Mouse (Mus musculus) neural tube, embryonic 12.5 days (tissue): ENCODE data around the gene Tmem268. TPM values are rescaled to one million over a fixed set of nuclear protein-coding genes. Genes with fewer than 3 reads are reported as not detected.
A peak's percentile ranks its signal among the peaks of the same experiment; 100 is the strongest.

Source experiments
- ATAC-seq: fragments of 200-750 bp; cut with Nextera tagmentation; 2 replicates; pipeline ENCODE4 v1.8.0; 2017; ENCODE audit warnings: low read depth, mild to moderate bottlenecking, moderate TSS enrichment, moderate library complexity; ENCODE audit not compliant: low FRiP score
- H3K27ac ChIP-seq: fragments of 300-500 bp; sonication (generic); 2 replicates; pipeline ENCODE4 v1.5.1; 2016
- H3K27me3 ChIP-seq: fragments of 300-500 bp; sonication (generic); replicated peaks from 2 replicates; pipeline ENCODE4 v1.6.1; 2016; ENCODE audit warnings: mild to moderate bottlenecking
- H3K36me3 ChIP-seq: fragments of 300-500 bp; sonication (generic); 2 replicates; pipeline ENCODE4 v1.6.1; 2016; ENCODE audit warnings: mild to moderate bottlenecking
- H3K4me1 ChIP-seq: fragments of 300-500 bp; sonication (generic); 2 replicates; pipeline ENCODE4 v1.6.1; 2016
- H3K4me2 ChIP-seq: fragments of 300-500 bp; sonication (generic); replicated peaks from 2 replicates; pipeline ENCODE4 v1.6.1; 2016; ENCODE audit warnings: mild to moderate bottlenecking
- H3K4me3 ChIP-seq: fragments of 300-500 bp; sonication (generic); 2 replicates; pipeline ENCODE4 v1.5.1; 2016
- H3K9ac ChIP-seq: fragments of 300-500 bp; sonication (generic); 2 replicates; pipeline ENCODE4 v1.6.1; 2016; ENCODE audit warnings: mild to moderate bottlenecking
- H3K9me3 ChIP-seq: fragments of 300-500 bp; sonication (generic); 2 replicates; pipeline ENCODE4 v1.6.1; 2016; ENCODE audit warnings: mild to moderate bottlenecking
- WGBS: fragments of 180-500 bp; shearing (Covaris S2); methylation state at CpG from one replicate; pipeline ENCODE4 v1.1.7; 2016; 5-methylcytosine and 5-hydroxymethylcytosine counted together
- polyA plus RNA-seq: library from polyadenylated mRNA; unstranded; fragments of >200 nt; fragmentation: Nextera tagmentation; extraction: Ambion mirVana; gene quantifications from 2 replicates; pipeline ENCODE4 v1.2.1, GENCODE M21; 2016

Gene Tmem268
- 3.8 and 4.2 TPM in 2 replicates for polyA plus RNA-seq

GRCm38 (mm10) chr4:63558407-63559081, at the start of gene Tmem268:
Tmem268 (plus strand) TSS chr4:63558781.
- H3K36me3 ChIP-seq: peaks cover 3% of the 10 kb centered on the region; the same call in 1 of the 2 replicates
- peaks cover 20% of the 10 kb centered on the region for H3K4me1 ChIP-seq
- peak; percentile 80 for ATAC-seq
- peak within 1 kb of the TSS; percentile 71 for H3K4me3 ChIP-seq
- H3K9me3 ChIP-seq: no peaks in the 10 kb centered on the region
- H3K27me3 ChIP-seq: peaks cover 5% of the 10 kb centered on the region; the same call in 1 of the 2 replicates
- peak within 1 kb of the TSS; percentile 75 for H3K9ac ChIP-seq
- no peak within 1 kb of the TSS for H3K27ac ChIP-seq
- WGBS: under 1% methylated on average over 79 of the region's 81 CpGs
- peak within 1 kb of the TSS; percentile 86 for H3K4me2 ChIP-seq

DNA sequence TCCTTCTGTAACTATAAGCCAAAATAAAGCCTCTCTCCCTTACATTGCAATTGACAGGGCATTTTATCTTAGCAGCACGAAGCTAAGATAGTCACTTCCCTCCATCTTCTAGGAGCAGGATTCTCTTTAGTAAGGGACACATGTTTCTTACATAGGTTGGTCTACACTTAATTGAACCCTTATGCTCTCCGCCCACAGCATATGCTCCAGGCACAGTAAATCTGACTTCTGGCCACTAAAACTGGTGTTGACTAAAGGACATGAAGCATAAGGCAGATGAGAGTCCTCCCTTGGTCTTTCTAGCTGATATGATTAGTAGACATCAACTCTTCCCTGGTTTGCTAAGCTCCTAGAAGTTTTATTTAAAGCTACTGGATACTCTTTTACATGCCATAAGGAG, 45.7 kb upstream of the Tmem268 start:
- H3K4me1 ChIP-seq: no peaks in the 10 kb centered on the region
- WGBS: 83% methylated on average over 2 of the region's 2 CpGs
- no peak overlapping the region for H3K9ac ChIP-seq
- H3K36me3 ChIP-seq: no peaks in the 10 kb centered on the region
- no peak overlapping the region for H3K27ac ChIP-seq
- no peak overlapping the region for H3K4me2 ChIP-seq
- ATAC-seq: no peak
- no peak overlapping the region for H3K4me3 ChIP-seq
- H3K9me3 ChIP-seq: no peaks in the 10 kb centered on the region
- H3K27me3 ChIP-seq: no peaks in the 10 kb centered on the region

DNA sequence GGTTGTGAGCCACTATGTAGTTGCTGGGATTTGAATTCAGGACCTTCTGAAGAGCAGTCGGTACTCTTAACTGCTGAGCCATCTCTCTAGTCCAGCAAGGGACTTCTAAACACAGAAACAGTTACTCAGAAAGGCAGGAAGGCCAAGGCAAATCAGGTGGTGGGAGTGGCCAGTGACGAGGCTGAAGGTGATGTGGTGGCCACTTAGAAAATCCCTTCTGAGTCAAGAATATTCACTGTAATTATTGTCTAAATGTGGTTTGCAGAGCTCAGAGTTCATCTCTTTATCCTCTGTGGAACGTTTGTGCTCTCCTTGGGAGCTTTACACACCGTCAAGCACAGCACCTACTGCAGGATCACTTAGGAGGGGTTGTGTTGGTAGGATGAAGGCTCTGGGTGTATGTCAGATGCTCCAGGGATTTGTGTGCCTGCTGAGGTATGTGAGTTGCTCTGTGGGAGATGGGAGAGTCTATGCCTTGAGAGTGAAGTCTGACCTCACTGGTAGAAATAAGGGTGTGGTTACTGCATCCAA, 44.1 kb upstream of the Tmem268 start:
- Histone ChIP-seq H3K4me1 (no peaks in the 10 kb centered on the region), H3K27me3 (no peaks in the 10 kb centered on the region), H3K4me2 (no peak overlapping the region), H3K9ac (no peak overlapping the region), H3K4me3 (no peak overlapping the region), H3K27ac (no peak overlapping the region), H3K36me3 (no peaks in the 10 kb centered on the region), H3K9me3 (no peaks in the 10 kb centered on the region)
- ATAC-seq: no peak
- WGBS: 70% methylated on average over 4 of the region's 4 CpGs

GRCm38 (mm10) chr4:63515021-63515420, 43.6 kb upstream of the Tmem268 start:
- no peak overlapping the region for H3K4me3 ChIP-seq
- H3K36me3 ChIP-seq: no peaks in the 10 kb centered on the region
- no peak for ATAC-seq
- no peaks in the 10 kb centered on the region for H3K9me3 ChIP-seq
- no peaks in the 10 kb centered on the region for H3K4me1 ChIP-seq
- H3K4me2 ChIP-seq: no peak overlapping the region
- no peak overlapping the region for H3K9ac ChIP-seq
- H3K27me3 ChIP-seq: no peaks in the 10 kb centered on the region
- H3K27ac ChIP-seq: no peak overlapping the region
- 85% methylated on average over 5 of the region's 5 CpGs for WGBS

DNA sequence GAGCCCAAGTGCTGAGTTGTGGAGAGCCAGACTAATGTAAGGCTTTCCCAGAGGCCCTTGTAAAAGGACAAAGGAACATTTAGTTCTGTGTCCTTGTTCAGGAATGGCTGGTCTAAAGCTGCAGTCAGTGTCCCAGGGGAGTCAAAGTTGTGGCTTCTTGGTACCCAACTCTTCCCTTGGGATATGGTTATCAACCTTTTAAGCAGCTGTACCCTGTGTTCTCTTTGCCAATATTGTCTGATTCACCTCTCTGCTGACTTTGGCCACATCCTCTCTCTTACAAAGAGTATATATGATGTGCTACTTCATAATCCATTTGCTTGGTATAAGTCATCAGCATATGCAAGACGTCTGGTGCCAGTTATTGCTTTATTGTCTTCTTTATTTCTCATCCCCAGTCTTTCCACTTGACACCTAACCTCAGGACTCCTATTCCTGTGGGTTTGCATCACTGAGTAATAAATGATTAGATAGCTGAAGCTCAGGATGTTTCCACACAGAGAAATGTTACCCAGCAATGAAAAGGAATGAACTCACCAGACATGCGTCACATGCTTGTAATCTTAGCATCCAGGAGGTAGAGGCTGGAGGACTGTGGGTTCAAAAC, 36.7 kb upstream of the Tmem268 start:
- Histone ChIP-seq H3K9ac (no peak overlapping the region), H3K4me1 (no peaks in the 10 kb centered on the region), H3K27ac (no peak overlapping the region), H3K4me3 (no peak overlapping the region), H3K27me3 (no peaks in the 10 kb centered on the region), H3K36me3 (no peaks in the 10 kb centered on the region), H3K9me3 (no peaks in the 10 kb centered on the region), H3K4me2 (no peak overlapping the region)
- 77% methylated on average over 2 of the region's 2 CpGs for WGBS
- ATAC-seq: no peak

- Histone ChIP-seq H3K27me3 (no peaks in the 10 kb centered on the region), H3K4me3 (no peak overlapping the region), H3K9ac (no peak overlapping the region), H3K4me2 (no peak overlapping the region), H3K9me3 (no peaks in the 10 kb centered on the region), H3K27ac (no peak overlapping the region), H3K36me3 (no peaks in the 10 kb centered on the region), H3K4me1 (no peaks in the 10 kb centered on the region)
- ATAC-seq: no peak
- WGBS: 82% methylated on average over 8 of the region's 8 CpGs
Measured at GRCm38 (mm10) chr4:63525514-63525913, 33.1 kb upstream of the Tmem268 start.

GRCm38 (mm10) chr4:63528946-63529345, 29.6 kb upstream of the Tmem268 start:
- no peak for ATAC-seq
- no peaks in the 10 kb centered on the region for H3K9me3 ChIP-seq
- no peaks in the 10 kb centered on the region for H3K27me3 ChIP-seq
- H3K4me1 ChIP-seq: no peaks in the 10 kb centered on the region
- H3K9ac ChIP-seq: no peak overlapping the region
- WGBS: 74% methylated on average over 6 of the region's 6 CpGs
- H3K36me3 ChIP-seq: no peaks in the 10 kb centered on the region
- H3K27ac ChIP-seq: no peak overlapping the region
- no peak overlapping the region for H3K4me2 ChIP-seq
- H3K4me3 ChIP-seq: no peak overlapping the region

DNA sequence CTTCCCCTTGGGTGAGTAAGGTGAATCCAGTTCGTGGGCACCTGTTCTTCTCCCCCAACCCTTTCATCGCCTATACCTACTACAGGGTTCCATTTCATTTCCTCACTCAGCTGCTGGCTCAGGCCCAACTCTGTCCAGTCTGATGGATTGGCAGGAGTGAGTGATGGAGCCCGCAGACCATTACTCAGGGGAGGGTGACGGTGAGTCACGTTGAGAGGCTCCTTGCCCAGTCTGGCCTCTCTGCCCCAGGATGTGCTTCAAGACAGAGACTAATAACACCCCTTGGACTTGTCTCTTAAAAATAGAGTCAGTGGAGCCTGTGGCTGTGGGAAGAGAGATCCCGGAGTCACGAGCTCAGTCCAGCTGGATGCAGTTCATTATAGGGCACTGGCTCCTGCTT, 28.2 kb upstream of the Tmem268 start:
- 80% methylated on average over 7 of the region's 7 CpGs for WGBS
- Histone ChIP-seq H3K4me2 (no peak overlapping the region), H3K27me3 (no peaks in the 10 kb centered on the region), H3K27ac (no peak overlapping the region), H3K36me3 (no peaks in the 10 kb centered on the region), H3K4me1 (no peaks in the 10 kb centered on the region), H3K4me3 (no peak overlapping the region), H3K9me3 (no peaks in the 10 kb centered on the region), H3K9ac (no peak overlapping the region)
- ATAC-seq: no peak

GRCm38 (mm10) chr4:63537602-63538001, 21.0 kb upstream of the Tmem268 start:
- WGBS: 81% methylated on average over 4 of the region's 4 CpGs

DNA sequence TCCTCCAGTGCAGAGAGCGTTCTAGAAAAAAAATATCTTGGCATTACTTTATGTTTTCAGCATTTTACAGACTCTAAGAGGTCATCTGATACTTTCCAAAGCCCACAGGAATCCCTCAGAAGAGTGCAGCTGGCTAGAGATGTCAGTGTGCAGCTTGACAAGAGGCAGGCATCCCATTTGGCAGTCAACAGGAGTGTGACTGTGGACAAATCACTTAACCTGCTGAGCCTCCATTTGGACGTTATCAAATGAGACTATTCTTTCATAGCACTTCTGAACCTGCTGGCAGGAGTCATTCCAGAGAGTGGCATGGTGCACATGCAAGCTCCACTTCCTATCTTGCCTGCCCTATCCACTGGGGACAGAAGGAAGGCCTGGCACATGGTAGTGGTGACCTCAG, 16.4 kb upstream of the Tmem268 start:
- WGBS: 74% methylated on average over 2 of the region's 2 CpGs
- Histone ChIP-seq H3K9ac (no peak overlapping the region), H3K36me3 (no peaks in the 10 kb centered on the region), H3K4me3 (no peak overlapping the region), H3K9me3 (no peaks in the 10 kb centered on the region), H3K4me1 (peaks cover 22% of the 10 kb centered on the region), H3K27me3 (no peaks in the 10 kb centered on the region), H3K4me2 (no peak overlapping the region), H3K27ac (no peak overlapping the region)
- ATAC-seq: no peak

More at GRCm38 (mm10) chr4:63537602-63538001, 21.0 kb upstream of the Tmem268 start:
- no peaks in the 10 kb centered on the region for H3K4me1 ChIP-seq
- ATAC-seq: no peak
- H3K9me3 ChIP-seq: no peaks in the 10 kb centered on the region
- H3K27ac ChIP-seq: no peak overlapping the region
- no peak overlapping the region for H3K4me3 ChIP-seq
- no peak overlapping the region for H3K4me2 ChIP-seq
- no peak overlapping the region for H3K9ac ChIP-seq
- no peaks in the 10 kb centered on the region for H3K27me3 ChIP-seq
- H3K36me3 ChIP-seq: no peaks in the 10 kb centered on the region

DNA sequence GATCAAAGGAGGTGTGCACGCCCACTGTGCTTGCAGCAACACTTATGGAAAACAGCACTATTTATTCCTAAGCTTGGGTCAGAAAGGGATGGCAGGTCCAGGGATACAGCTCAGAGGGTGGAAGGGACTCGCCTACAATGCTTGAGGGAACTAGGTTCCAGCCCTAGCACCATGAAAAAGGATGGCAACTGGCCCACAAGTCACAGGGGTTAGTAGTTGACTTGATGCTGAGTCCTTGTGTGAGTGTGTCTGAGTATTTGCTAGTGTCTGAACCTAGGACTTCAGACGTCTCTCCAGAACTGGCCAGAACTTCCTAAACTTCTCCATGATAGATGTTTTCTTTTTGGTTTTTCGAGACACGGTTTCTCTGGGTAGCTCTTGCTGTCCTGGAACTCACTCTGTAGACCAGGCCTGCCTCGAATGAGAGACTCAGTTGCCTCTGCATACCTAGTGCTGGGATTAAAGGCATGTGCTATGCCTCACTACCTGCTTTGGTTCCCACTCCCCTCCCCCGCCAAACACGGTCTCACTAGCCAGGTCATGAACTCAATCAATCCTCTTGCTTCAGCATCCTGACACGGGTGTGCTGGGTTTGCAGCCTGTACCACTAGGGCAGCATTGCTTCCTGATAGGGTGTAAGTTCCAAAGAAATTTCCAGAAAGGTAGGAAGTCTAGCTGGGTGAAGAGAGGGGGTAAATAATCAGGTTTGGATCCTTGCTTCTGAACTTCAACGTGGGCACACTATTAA, 14.7 kb upstream of the Tmem268 start:
- Histone ChIP-seq H3K27ac (no peak overlapping the region; the same call in 1 of the 2 replicates), H3K9ac (no peak overlapping the region), H3K27me3 (no peaks in the 10 kb centered on the region), H3K4me2 (peak overlapping the region; percentile 70), H3K4me1 (peaks cover 25% of the 10 kb centered on the region), H3K36me3 (peaks cover 6% of the 10 kb centered on the region), H3K4me3 (peak overlapping the region; percentile 80), H3K9me3 (no peaks in the 10 kb centered on the region)
- peak; percentile 65 for ATAC-seq
- WGBS: 56% methylated on average over 10 of the region's 10 CpGs
